Mouse (Mus musculus): ENCODE data around the gene Dusp27. TPM values are rescaled to one million over a fixed set of nuclear protein-coding genes. Genes with fewer than 3 reads are reported as not detected.

Dusp27 gene
- polyA plus RNA-seq, 1 experiment from 2014 or later = 45.4 TPM

- WGBS = 24% methylated on average over 10 of the region's 10 CpGs
- peak overlapping the region; percentile 37 for H3K4me2 ChIP-seq
- H3K27me3 ChIP-seq (replicated peaks) = peaks cover 19% of the 10 kb centered on the region; the same call in 1 of the 2 replicates
- ATAC-seq (ENCODE audit: extremely low read depth, insufficient number of reproducible peaks, low FRiP score, low TSS enrichment) = no peak
- no peak overlapping the region for H3K4me3 ChIP-seq
- no peaks in the 10 kb centered on the region for H3K36me3 ChIP-seq
- H3K27ac ChIP-seq (replicated peaks) = no peak overlapping the region
- peak overlapping the region; percentile 4; the same call in 1 of the 2 replicates for H3K9ac ChIP-seq
- peaks cover 25% of the 10 kb centered on the region for H3K4me1 ChIP-seq
- H3K9me3 ChIP-seq = no peaks in the 10 kb centered on the region
These were observed 74.3 kb downstream of the Dusp27 start for GRCm38 (mm10) chr1:166053285-166053955.

DNA sequence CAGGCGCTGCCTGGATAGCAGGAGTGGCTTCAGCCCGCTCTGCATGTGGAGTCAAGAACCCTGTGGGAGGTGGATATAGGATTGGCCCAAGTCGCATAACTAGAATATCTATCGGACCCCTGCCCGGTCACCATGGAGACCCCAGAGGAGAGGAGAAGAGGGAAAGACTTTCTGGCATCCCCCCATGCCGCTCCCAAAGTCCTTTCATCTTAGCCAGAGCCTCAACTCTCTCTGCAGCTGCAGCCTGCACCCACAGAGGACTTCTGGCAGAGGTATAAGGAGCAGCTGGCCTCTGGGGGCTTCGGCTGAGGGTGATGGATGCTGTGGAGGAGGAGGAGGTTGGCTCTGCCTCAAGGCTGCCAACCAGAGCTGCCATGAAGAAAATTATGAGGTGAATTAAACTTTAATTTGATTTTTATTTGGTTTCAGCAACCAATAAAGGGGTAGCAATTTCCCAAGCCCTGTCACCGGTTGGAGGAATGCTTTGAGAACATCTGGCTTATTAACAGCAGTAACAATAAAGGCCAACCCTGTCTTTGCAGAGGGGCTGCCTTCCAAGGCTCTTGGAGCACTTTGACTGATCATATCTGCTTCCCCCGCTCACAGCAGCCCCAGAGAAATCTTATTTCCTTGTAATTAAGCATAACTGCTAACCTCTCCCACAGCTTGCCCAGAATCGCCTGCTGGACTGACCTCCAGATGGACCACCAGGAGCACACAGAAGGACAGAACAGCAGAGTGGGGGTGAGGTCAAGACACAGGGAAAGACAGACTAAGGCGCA is 78.5 kb downstream of the Dusp27 start:
- Histone ChIP-seq H3K27ac (replicated peaks) (no peak overlapping the region), H3K9me3 (no peaks in the 10 kb centered on the region), H3K4me2 (peak overlapping the region; percentile 83), H3K9ac (peak overlapping the region; percentile 69), H3K4me1 (peaks cover 46% of the 10 kb centered on the region), H3K27me3 (replicated peaks) (peaks cover 22% of the 10 kb centered on the region), H3K36me3 (no peaks in the 10 kb centered on the region), H3K4me3 (peak overlapping the region; percentile 53)
- WGBS = 19% methylated on average over 11 of the region's 11 CpGs
- ATAC-seq (ENCODE audit: extremely low read depth, insufficient number of reproducible peaks, low FRiP score, low TSS enrichment) = no peak

GRCm38 (mm10) chr1:166048230-166048911 is 79.4 kb downstream of the Dusp27 start:
- H3K27me3 ChIP-seq (replicated peaks) = peaks cover 19% of the 10 kb centered on the region
- 1% methylated on average over 23 of the region's 23 CpGs for WGBS
- no peaks in the 10 kb centered on the region for H3K9me3 ChIP-seq
- peak overlapping the region; percentile 69 for H3K9ac ChIP-seq
- H3K27ac ChIP-seq (replicated peaks) = no peak overlapping the region; the same call in 1 of the 2 replicates
- H3K4me3 ChIP-seq = peak overlapping the region; percentile 53
- H3K36me3 ChIP-seq = no peaks in the 10 kb centered on the region
- H3K4me2 ChIP-seq = peak overlapping the region; percentile 83
- ATAC-seq (ENCODE audit: extremely low read depth, insufficient number of reproducible peaks, low FRiP score, low TSS enrichment) = no peak
- H3K4me1 ChIP-seq = peaks cover 52% of the 10 kb centered on the region

Other genes starting within 250 kb of the Dusp27 start
- gene Pou2f1, start 125.2 kb downstream of the Dusp27 start, polyA plus RNA-seq (2015; fragmentation: Nextera tagmentation; extraction: Ambion mirVana) = 9.3 and 10.2 TPM in 2 replicates
- 0.13 TPM in 1 of 2 replicates, not detected in the other for gene Gpa33, start 2.3 kb upstream of the Dusp27 start, polyA plus RNA-seq (2015; fragmentation: Nextera tagmentation; extraction: Ambion mirVana)
- not detected in 2 replicates for gene Mael, start 110.8 kb upstream of the Dusp27 start, polyA plus RNA-seq (2015; fragmentation: Nextera tagmentation; extraction: Ambion mirVana)
- gene Ildr2, start 126.2 kb upstream of the Dusp27 start, polyA plus RNA-seq (2015; fragmentation: Nextera tagmentation; extraction: Ambion mirVana) = 1.2 TPM in 2 replicates

Measured in heart, embryonic 13.5 days (tissue).